Mouse (Mus musculus): ENCODE results near the gene Magi2.
A peak's percentile ranks its signal among the peaks of the same experiment; 100 is the strongest.
"Not testable (repeated sequence)": the region's sequence is repeated elsewhere in the genome, so short reads cannot be mapped to it uniquely, and the experiment has no call there.

Gene Magi2

DNA sequence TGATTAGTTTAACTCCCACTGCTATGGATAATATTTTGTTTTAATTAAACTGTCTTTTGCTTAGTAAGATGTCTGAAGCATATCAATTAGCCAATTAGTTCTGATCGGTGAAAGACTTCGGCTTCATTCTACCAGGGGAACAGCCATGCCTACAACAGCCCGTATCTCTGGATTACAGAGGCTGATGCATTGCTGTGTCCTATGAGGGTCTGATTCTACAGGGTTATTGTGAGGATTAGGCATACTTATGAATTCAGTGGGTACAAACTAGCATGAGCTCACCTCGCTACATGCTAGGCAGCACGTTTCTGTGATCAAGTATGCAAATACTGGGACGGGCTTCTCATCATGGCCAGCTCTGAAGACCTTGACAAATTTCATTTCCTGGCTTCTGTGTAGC, 1022.5 kb downstream of the Magi2 start:
- no peak for DNase-seq (ENCODE audit: low read depth)

DNA sequence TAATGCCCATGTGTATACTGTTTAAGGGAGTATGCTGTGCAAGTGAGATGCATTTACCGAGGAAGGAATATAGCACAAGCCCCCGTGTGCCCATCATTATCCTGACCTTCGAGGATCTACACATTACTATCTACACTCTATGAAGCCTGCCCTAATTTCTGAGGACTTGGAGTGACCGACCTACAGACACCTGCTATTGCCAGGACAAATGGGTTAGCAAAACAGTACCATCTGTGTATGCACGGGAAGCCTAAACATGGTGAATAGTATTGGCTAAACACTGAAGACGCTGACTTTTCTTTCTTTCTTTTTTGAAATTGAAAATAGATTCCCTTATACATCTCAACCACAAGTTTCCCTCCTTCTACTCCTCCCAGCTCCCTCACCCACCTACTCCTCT, 1024.7 kb downstream of the Magi2 start:
- no peak for DNase-seq (ENCODE audit: low read depth)

DNA sequence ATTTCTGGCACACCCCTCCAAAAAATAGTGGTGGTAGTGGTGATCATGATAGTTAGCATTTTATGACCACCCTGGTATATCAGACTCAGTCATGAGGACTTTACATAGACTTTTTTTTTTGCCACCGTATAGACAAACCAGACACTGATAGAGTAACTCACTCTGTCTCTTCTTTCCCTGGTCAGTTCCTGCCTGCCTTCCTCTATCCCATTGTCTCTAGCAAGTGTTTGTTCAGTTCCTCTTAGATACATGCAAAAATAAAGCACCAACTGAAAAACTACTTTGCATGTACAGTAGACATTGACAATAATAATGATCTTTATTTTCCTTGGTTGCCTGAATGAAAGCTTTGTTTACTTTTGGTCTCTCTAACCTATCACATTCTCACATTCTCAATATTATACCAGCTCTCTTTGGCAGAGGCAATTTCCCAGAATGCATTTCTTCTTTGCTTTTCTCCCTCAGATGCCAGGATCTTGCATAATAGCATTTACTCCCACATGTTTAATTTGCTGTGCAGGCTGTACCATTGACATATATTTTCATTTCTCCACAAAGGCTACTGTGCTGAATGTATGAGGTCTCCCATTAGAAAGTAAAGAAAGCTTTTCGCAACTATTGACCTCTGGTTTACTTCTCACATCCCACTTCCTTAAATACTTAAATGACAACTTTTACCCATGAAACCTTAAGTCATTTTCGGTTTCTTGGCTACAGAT, 1029.5 kb downstream of the Magi2 start:
- no peak for DNase-seq (ENCODE audit: low read depth)

DNA sequence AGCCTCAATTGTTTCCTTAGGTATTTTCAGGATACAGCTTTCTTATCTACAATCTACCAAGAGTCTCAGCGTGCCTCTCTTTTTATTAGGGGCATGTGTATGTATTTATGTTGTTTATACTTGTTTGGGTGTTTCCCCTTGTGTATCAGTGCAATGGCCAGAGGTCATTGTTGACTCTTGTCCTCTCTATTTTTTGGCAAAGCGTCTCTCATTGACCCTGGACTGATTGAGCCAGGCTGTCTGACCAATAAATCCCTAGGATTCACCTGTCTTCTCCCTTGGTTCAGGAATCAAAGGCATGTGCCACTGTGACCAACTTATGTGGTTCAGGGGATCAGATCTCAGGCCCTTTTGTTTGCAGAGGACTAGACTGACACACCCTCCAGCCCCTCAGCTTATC, 1030.1 kb downstream of the Magi2 start:
- DNase-seq (ENCODE audit: low read depth), result no peak

DNA sequence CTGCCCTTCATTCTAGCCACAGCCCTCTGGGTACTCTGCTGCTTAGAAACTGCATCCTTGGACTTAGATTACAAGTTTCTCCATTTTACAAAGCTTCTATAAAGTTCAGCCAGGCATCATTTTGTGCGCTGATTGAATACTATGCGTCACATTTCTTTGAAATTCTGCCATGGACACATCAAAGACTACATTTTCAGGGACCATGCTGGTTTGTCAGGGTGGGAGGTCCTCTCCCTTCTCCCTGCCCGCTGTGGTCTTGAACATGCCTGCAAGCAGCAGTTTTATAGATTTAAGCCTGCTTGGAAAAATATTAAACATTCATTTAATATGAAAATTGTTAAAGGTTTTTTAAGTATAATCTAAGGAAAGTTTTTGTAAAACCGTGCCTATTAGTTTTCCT, 1030.6 kb downstream of the Magi2 start:
- DNase-seq (ENCODE audit: low read depth), result no peak

DNA sequence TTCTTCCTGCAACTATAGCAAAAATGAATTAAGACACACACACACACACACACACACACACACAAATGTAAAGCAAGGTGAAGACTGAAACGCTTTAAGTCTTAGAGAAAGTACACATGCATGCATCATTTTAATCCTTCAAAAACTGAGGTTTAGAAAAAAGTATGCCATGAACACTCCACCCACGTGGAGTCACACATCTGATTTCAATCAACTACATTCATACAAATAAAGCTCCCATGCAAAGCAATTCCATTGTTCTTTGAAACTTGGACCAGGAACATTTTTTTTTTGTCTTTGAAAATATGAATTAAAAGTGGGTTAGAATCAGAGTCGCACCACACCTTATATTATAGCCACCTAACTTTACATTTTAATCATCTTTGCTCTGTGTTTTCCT, 1032.9 kb downstream of the Magi2 start:
- no peak for DNase-seq (ENCODE audit: low read depth)

DNA sequence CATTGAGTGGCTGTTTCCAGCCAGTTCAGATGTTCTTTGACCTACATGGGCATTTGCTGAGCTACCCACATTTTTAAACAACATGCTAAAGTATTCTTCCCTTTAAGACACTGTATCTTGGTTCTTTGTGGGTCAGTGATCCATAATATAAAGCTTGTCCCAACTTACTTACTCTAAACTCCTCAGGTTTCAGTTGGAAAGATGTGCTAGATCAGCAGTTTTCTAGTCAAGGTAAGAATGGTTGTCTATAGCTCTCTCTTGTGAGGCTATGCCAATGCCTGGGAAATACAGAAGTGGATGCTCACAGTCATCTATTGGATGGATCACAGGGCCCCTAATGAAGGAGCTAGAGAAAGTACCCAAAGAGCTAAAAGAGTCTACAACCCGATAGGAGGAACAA, 1045.8 kb downstream of the Magi2 start:
- DNase-seq (ENCODE audit: low read depth), result not testable (repeated sequence)

DNA sequence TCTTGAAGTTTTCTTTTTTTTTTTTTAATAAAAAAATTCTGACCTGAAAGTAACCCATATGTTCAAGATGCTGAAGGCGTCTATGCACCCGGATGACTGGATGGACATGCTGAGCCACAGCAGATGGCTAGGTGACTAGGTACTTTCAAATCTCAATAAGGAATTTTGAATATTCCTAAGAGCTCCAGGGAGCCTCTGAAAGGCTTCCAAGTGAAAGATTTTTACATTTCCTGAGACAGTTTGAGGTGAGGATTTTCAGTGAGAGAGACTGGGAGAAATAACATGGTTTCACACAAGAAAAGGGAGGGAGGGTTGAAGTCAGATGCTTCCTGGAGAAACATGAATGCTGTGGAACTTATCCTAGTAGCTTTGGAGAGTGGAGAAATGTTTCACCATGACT, 1048.8 kb downstream of the Magi2 start:
- no peak for DNase-seq (ENCODE audit: low read depth)

DNA sequence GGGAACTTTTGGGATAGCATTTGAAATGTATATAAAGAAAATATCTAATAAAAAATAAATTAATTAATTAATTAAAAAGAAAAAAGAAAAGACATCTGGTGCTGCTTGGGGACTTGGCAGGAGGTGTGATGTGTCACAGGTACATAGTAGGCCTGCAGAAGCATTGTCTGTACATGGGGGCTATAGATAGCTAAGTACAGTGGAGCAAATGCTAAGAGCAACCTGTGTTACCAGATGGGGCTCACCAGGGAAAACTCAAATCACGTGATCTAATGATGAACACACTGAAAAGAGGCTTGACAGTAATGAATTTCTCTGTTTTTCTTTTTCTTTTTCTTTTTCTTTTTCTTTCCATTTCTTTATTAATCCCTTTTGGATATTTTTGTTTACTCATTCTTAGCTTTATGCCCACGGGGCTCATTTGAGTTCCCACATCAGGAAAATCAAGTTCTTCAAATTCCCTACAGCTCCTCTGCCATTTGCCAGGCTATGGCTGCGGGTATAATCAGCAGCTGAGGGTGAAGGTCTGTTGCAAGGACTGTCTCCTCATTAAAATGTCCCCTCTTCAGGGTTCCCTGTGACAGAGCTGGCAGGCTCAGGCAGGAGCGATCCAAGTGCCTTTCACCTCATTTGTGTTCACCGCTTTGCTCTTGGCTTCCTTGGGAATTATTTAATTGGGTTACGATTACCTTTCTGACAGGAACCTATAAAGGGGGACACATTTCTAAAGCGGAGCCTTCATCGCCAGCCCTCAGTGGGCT, 1058.4 kb downstream of the Magi2 start:
- DNase-seq (ENCODE audit: low read depth), result no peak

DNA sequence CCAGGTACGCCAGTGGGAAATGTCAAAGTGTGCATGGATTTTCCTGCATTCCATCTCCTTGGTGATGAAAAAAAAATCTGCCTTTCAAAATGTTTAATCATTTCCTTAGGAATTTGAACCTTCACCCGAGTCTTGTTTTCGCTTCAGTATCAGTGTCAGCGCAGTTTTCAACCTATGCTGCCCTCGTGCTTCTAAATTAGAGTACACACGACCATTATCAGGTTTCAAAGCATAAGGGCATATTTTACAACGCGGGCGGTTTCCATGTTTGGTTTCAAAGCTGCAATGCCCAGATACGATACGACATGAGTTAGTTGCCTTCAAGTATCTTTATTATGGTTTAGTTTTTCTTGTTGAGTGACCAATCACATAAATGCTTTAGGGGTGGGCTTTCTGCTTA, 1067.7 kb downstream of the Magi2 start:
- DNase-seq (ENCODE audit: low read depth), result no peak

DNA sequence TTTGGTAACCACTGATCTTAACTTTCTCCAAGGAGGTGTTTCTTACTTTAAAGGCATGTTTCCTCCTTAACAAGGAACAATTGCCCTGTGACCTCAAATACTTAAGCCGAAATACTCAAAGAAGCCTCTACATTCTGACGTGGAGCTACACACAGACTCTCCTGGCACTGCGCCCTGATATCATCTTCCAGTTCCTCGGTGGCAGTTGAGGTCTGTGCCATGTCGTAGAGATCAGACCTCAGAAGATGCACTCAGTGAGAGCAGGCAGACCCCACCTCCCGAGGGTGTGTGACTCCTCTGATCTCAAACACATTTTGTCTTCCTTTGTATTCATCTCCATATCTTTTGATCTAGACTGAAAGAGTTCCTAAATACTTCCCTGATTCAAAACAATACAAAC, 1073.0 kb downstream of the Magi2 start:
- DNase-seq (ENCODE audit: low read depth), result no peak

DNA sequence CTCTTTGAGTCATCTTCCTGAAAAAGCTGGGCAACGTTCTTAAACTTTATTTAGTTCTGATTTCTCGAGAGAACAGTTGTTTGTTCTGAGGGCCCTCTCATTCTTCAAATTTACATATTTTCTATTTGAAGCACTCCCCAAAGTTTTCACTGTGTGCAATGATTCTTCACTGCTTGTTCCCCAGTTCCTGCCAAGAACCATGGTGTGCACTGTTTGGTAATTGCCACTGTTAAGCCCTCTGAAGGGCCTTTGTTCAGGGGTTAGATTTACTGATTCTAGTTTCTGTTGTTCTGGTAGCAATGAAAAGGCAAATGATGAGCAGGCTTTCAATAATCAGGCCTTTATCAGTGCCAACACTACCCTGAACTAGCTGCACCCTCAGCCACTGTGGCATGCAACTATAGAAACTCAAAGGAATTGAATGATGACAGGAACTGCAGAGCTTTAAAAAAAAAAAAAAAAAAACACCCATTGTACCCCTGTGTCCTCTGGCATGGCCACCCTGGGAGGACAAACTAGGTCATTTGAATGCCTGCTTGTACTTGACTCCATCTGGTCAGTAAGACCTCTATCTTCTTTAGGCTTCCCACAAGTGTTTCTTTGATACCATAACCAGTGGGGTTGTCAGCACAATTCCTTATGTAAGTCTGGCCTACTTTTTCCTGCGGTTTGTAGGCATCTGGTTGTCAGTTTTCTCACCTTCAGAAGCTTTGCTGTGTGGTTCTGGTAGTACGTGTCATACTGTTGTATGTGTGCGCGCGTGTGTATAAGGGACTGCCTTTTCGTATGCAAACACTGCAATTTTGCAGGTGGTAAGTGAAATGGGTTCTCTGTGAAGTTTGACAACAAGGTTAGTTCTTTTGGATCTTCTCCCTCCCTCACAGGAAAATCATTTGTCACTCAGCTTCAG, 1076.5 kb downstream of the Magi2 start:
- no peak for DNase-seq (ENCODE audit: low read depth)

DNA sequence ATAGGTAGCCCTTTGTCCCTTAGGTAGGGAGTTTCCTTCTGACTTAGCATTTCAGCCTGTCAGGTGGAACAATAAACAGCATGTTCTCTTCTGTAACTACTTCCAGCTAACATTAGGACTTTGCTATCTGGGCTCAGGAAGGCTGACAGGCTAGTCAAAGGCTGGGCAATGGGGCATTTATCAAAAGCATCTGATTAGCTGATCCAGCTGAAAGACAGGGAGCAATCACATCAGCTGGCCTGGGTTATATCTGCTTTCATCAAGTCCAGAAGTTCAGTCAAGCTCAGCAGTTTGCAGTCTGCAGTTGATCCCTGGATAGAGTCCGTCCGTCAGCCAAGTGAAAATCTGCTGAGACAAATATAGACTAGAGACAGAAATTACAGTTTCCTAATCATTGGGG, 1094.1 kb downstream of the Magi2 start:
- no peak for DNase-seq (ENCODE audit: low read depth)

DNA sequence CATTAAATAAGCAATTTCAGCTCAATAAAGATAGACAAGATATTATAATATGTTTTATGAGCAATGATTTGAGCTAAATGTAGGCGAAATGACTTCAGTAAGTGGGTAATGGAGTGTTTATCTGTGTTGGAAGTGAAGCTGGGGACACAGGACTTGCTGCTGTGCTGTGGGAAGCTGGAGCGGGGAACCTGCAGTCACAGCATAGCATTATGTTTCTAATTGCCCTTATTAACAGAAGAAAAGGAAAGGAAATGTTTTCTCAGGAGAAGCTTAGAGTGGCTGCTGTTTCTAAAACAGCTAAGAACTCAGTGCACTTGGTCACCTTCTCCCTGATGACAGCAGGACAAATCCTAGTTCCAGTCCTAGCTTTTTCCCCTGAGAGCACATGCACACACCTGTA, 1098.5 kb downstream of the Magi2 start:
- no peak for DNase-seq (ENCODE audit: low read depth)

DNA sequence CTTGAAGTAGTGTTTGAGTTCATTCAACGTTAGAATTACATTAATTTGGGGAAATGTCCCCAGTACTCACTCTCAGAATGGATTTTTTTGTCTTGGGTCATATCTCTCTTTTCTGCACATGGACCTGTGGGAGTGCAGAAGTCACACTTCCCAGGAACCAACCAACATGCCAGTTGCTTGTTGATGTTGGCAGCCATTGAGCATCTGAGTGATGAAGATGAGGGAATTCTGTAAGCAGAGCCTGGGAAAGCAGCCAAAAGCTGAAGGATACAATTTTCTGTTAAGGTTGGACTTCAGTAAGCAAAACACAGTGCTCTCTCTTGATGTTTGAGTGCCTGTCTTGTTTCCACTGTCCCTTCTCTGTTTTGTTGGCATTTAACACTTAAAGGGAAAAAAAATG, 1102.1 kb downstream of the Magi2 start:
- no peak for DNase-seq (ENCODE audit: low read depth)

DNA sequence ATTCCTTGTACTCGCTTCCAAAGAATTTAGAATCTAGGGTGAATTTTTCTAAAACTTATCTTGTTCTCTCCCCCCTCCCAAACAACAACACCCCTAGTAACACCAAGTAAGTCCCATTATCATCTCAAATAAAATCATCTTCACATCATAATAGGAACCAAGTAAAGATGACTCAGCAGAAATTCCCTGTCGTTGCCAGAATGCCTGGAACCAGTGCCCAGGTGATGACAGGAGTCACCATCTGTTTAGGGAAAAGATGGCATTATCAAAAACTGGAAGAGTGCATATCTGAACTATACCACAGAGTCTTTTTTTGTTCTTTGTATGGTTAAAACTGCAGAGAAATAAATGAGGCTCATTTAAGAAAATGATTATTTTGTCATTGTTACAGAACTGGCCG, 1103.2 kb downstream of the Magi2 start:
- DNase-seq (ENCODE audit: low read depth), result no peak

DNA sequence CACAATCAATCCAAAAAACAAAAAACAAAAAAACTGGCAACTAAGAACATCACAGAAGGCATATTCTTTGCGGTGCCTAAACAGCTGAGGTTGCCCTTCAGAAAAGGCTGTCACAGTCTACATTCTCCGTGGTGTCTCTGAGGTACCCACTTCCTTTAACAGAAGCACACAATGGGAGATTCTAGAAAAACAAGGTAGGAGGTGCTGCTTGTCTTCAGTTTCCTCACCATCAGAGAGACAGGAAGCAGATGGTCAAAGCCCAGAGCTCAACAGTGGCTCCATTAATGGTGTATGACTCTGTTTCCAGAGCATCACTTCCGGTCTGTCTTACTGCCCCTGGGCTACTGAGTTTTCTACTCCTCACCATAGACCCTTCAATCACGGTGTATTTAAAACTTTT, 1105.7 kb downstream of the Magi2 start:
- peak; percentile 6 for DNase-seq (ENCODE audit: low read depth)

DNA sequence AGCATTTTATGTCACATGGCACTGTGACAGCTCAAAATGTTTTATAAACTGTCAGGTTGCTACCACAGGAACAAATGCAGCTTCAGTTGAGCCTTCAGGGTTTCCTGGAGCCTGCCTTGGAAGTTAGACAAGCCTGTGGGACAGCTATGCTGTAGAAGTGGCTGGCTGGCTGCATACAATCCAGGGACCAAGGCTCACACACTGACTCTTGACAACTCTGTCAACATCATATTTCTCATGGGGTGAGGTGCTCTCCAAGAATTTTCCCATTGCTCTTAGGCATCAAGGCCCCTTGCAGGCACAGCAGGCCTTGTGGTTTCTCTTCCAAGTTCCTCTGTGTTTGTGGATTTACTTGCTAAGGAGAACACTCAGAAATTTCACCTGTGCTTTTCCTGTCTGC, 1107.7 kb downstream of the Magi2 start:
- no peak for DNase-seq (ENCODE audit: low read depth)

DNA sequence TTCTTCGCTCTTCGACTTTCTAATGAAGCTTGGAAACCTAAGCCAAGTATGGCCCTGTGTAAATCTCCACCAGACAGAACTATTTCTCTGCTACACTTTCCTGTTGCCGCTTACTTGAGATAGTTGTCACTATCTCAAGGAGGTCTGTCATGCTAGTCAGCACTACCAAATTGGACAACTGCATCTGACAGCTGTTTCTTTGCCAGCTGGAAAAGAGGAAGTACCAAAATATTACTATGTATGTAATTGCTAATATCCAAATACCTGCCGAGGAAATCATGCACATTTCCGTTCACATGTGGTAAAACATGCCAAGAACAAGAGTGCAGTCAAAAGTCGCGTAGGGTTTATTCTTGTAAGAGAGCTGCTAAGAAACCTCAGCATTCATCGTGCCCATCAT, 1126.1 kb downstream of the Magi2 start:
- DNase-seq (ENCODE audit: low read depth), result no peak

DNA sequence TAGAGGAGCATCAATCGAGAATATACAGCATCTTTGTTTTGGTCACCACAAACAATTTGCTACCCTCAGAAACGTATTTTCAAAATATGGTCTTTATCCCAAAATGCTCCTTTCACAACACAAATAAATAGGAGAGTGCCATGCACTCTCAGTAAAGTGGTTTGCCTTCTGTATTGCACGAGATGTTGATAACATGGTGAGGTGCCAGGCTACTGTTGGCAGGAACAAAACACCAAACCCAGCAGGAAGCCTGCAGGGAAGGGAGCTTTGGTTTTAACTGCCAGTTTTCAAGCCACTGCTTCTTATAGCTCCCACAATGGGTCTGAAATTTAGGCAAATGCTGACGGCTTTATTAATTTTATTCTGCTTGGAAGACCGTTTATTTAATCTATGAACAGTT, 1131.6 kb downstream of the Magi2 start:
- no peak for DNase-seq (ENCODE audit: low read depth)

DNA sequence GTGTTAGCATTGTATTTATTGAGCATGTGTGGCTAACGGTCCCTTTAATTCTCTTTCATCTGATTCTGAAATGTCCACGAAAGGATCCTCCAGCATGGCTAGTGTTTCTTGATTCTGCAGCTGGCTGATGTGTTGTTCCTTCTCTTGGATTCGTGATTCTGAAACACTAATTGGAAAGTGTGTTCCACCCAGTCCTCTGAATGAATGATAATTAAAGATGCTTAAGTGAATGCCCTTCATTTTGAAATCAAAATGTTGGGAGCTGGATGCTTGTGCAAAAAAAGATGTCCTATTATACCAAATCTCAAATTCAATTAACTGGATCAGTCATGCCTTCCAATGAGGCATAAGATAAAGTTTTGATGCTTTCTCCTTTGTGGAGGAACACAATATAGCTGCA, 1132.2 kb downstream of the Magi2 start:
- DNase-seq (ENCODE audit: low read depth), result no peak

DNA sequence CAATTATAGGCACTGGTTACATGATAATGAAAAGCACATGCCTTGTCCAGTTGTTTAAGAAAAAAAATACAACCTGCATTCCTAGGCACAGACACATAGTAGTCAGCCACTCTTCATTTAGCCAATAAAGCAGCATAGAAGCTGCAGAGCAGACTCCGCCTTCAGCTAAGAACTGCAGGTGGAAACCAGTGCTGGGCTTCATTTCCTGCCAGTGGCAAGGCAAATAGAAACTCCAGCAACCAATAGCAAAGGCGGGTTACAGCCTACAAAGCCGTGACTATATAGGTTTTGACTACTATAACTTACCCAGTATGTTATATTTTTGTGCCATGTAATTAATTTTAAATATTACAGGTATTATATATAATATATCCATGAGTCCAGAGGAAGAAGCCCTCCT, 1135.3 kb downstream of the Magi2 start:
- DNase-seq (ENCODE audit: low read depth), result no peak

DNA sequence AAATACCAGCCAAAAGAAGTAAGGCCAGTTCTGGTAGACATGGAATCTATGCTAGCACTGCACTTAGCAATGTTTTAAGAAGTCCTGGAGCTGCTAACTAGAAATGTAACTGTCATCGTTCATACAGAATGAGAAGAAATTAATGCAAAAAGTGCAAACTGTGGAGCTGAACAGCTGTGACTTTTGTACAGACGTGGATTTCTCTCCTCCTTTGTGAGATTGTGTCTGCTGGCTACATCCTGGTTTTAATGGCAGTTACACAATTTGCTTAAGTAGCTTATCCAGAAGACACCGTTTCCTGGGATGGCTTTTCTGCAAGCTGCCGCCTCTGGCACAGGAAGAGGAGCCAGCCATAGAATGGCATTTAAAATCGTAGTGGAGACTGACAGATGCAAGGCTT, 1136.4 kb downstream of the Magi2 start:
- no peak for DNase-seq (ENCODE audit: low read depth)
